8 mouse cellular contexts compared by ENCODE assay signal in genomic region chr11:78190041-78190440, GRCm38 (mm10). TPM values are rescaled to one million over a fixed set of nuclear protein-coding genes. Genes with fewer than 3 reads are reported as not detected.
DNase-seq lines count a peak whose midpoint lies in the region; ATAC-seq lines count a peak whose summit lies in the region.

No protein-coding gene starts in this region.

- peak overlapping the region; percentile 95; the same call in 1 of the 2 replicates for H3K27ac ChIP-seq in heart, embryonic 12.5 days (ENCODE audit: poor library complexity, severe bottlenecking)
- peak overlapping the region; percentile 96; the same call in 1 of the 2 replicates for H3K27ac ChIP-seq in forebrain, embryonic 11.5 days (ENCODE audit: low read depth, low read length)
- peak overlapping the region; percentile 99 for H3K27ac ChIP-seq in kidney, embryonic 15.5 days
- peak overlapping the region; percentile 93 for H3K27ac ChIP-seq in midbrain, embryonic 16.5 days (ENCODE audit: low read length)

- H3K9ac ChIP-seq in heart, embryonic 12.5 days: 0 out of 2 replicates have a peak overlapping the region, but pooled peaks have one; percentile 90
- peak overlapping the region; percentile 81; the same call in 1 of the 2 replicates for H3K9ac ChIP-seq in forebrain, embryonic 11.5 days (ENCODE audit: low read length)
- peak overlapping the region; percentile 94; the same call in 1 of the 2 replicates for H3K9ac ChIP-seq in kidney, embryonic 15.5 days
- H3K9ac ChIP-seq in midbrain, embryonic 16.5 days (ENCODE audit: low read depth, low read length): no peak overlapping the region; the same call in 1 of the 2 replicates

- DNase-seq in heart, adult 9 months (ENCODE audit: low spot score in 2 of 2): no peak
- no peak for DNase-seq in forebrain, embryonic 11.5 days (ENCODE audit: low spot score)
- no peak for DNase-seq in retina, embryonic 14.5 days (ENCODE audit: low spot score)
- DNase-seq in layer of hippocampus, adult 9-10 months (ENCODE audit: low spot score): no peak
- no peak for DNase-seq in cerebellum, adult 18-20 months

- peak overlapping the region; percentile 66 for H3K4me3 ChIP-seq in heart, embryonic 12.5 days
- H3K4me3 ChIP-seq in forebrain, embryonic 11.5 days (ENCODE audit: low read depth, low read length): peak overlapping the region; percentile 70; the same call in 1 of the 2 replicates
- peak overlapping the region; percentile 76 for H3K4me3 ChIP-seq in kidney, embryonic 15.5 days (replicated peaks)
- H3K4me3 ChIP-seq in midbrain, embryonic 16.5 days (ENCODE audit: low read depth, low read length): peak overlapping the region; percentile 80

- H3K9me3 ChIP-seq in heart, embryonic 12.5 days (replicated peaks): no peaks in the 10 kb centered on the region
- no peaks in the 10 kb centered on the region for H3K9me3 ChIP-seq in forebrain, embryonic 11.5 days (ENCODE audit: control insufficient read depth, low read length)
- no peaks in the 10 kb centered on the region for H3K9me3 ChIP-seq in kidney, embryonic 15.5 days (replicated peaks)
- H3K9me3 ChIP-seq in midbrain, embryonic 16.5 days (replicated peaks; ENCODE audit: control insufficient read depth, low read length, poor library complexity, severe bottlenecking): no peaks in the 10 kb centered on the region

- H3K4me2 ChIP-seq in heart, embryonic 12.5 days: peak overlapping the region; percentile 86
- H3K4me2 ChIP-seq in forebrain, embryonic 11.5 days (ENCODE audit: low read depth, low read length, severe bottlenecking): peak overlapping the region; percentile 66
- H3K4me2 ChIP-seq in kidney, embryonic 15.5 days: peak overlapping the region; percentile 72
- peak overlapping the region; percentile 74 for H3K4me2 ChIP-seq in midbrain, embryonic 16.5 days (ENCODE audit: low read length)

- no peaks in the 10 kb centered on the region for H3K27me3 ChIP-seq in heart, embryonic 12.5 days (replicated peaks)
- no peaks in the 10 kb centered on the region for H3K27me3 ChIP-seq in forebrain, embryonic 11.5 days (ENCODE audit: control insufficient read depth, insufficient read depth, low read length)
- no peaks in the 10 kb centered on the region for H3K27me3 ChIP-seq in kidney, embryonic 15.5 days
- H3K27me3 ChIP-seq in midbrain, embryonic 16.5 days (ENCODE audit: control insufficient read depth, insufficient read depth, low read depth, low read length): no peaks in the 10 kb centered on the region

- peaks cover 28% of the 10 kb centered on the region for H3K36me3 ChIP-seq in heart, embryonic 12.5 days
- peaks cover 5% of the 10 kb centered on the region for H3K36me3 ChIP-seq in forebrain, embryonic 11.5 days (ENCODE audit: control insufficient read depth, insufficient read depth, low read length)
- peaks cover 33% of the 10 kb centered on the region for H3K36me3 ChIP-seq in kidney, embryonic 15.5 days
- peaks cover 20% of the 10 kb centered on the region for H3K36me3 ChIP-seq in midbrain, embryonic 16.5 days (ENCODE audit: control insufficient read depth, insufficient read depth, low read length)

- no peak for ATAC-seq in heart, embryonic 12.5 days (ENCODE audit: insufficient number of reproducible peaks, low FRiP score)
- no peak for ATAC-seq in forebrain, embryonic 11.5 days (replicated peaks; ENCODE audit: low FRiP score)
- no peak for ATAC-seq in kidney, embryonic 15.5 days (replicated peaks; ENCODE audit: low FRiP score)
- ATAC-seq in midbrain, embryonic 16.5 days: no peak

- WGBS in heart, embryonic 12.5 days: 74% methylated on average over 6 of the region's 6 CpGs
- WGBS in forebrain, embryonic 11.5 days: 76% methylated on average over 6 of the region's 6 CpGs
- 50% methylated on average over 6 of the region's 6 CpGs for WGBS in kidney, embryonic 15.5 days
- WGBS in midbrain, embryonic 16.5 days: 75% methylated on average over 6 of the region's 6 CpGs

- peaks cover 19% of the 10 kb centered on the region for H3K4me1 ChIP-seq in heart, embryonic 12.5 days (replicated peaks)
- H3K4me1 ChIP-seq in forebrain, embryonic 11.5 days (replicated peaks; ENCODE audit: control insufficient read depth, insufficient read depth, low read length): peaks cover 13% of the 10 kb centered on the region; the same call in 1 of the 2 replicates
- H3K4me1 ChIP-seq in kidney, embryonic 15.5 days: peaks cover 30% of the 10 kb centered on the region
- peaks cover 17% of the 10 kb centered on the region for H3K4me1 ChIP-seq in midbrain, embryonic 16.5 days (ENCODE audit: control insufficient read depth, insufficient read depth, low read length)

RNA-seq across cellular contexts. Expression of gene Rab34, which starts 1.8 kb away (rescaled TPM):
- polyA plus RNA-seq in heart, embryonic 12.5 days (2016; fragmentation: Nextera tagmentation; extraction: Ambion mirVana): 53.3 and 54.6 TPM in 2 replicates
- polyA plus RNA-seq in forebrain, embryonic 11.5 days (2014; fragmentation: Nextera tagmentation; extraction: Ambion mirVana): 54.7 and 58.8 TPM in 2 replicates
- 113 and 132 TPM in 2 replicates for polyA plus RNA-seq in kidney, embryonic 15.5 days (2015; fragmentation: Nextera tagmentation; extraction: Ambion mirVana)
- polyA plus RNA-seq in midbrain, embryonic 16.5 days (2015; fragmentation: Nextera tagmentation; extraction: Ambion mirVana): 49.9 and 55.7 TPM in 2 replicates

RNA-seq across cellular contexts. Expression of gene Proca1, which starts 3.2 kb away (rescaled TPM):
- polyA plus RNA-seq in heart, embryonic 12.5 days (2016; fragmentation: Nextera tagmentation; extraction: Ambion mirVana): 3.1 and 3.2 TPM in 2 replicates
- polyA plus RNA-seq in forebrain, embryonic 11.5 days (2014; fragmentation: Nextera tagmentation; extraction: Ambion mirVana): 1.4 and 1.6 TPM in 2 replicates
- polyA plus RNA-seq in kidney, embryonic 15.5 days (2015; fragmentation: Nextera tagmentation; extraction: Ambion mirVana): 3.1 and 4.3 TPM in 2 replicates
- 2.3 and 2.6 TPM in 2 replicates for polyA plus RNA-seq in midbrain, embryonic 16.5 days (2015; fragmentation: Nextera tagmentation; extraction: Ambion mirVana)

RNA-seq across cellular contexts. Expression of gene Rpl23a, which starts 6.7 kb away (rescaled TPM):
- 847 and 859 TPM in 2 replicates for polyA plus RNA-seq in heart, embryonic 12.5 days (2016; fragmentation: Nextera tagmentation; extraction: Ambion mirVana)
- polyA plus RNA-seq in forebrain, embryonic 11.5 days (2014; fragmentation: Nextera tagmentation; extraction: Ambion mirVana): 1,094 and 1,161 TPM in 2 replicates
- 1,327 and 1,492 TPM in 2 replicates for polyA plus RNA-seq in kidney, embryonic 15.5 days (2015; fragmentation: Nextera tagmentation; extraction: Ambion mirVana)
- 698 and 713 TPM in 2 replicates for polyA plus RNA-seq in midbrain, embryonic 16.5 days (2015; fragmentation: Nextera tagmentation; extraction: Ambion mirVana)

RNA-seq across cellular contexts. Expression of gene Tlcd1, which starts 13.5 kb away (rescaled TPM):
- polyA plus RNA-seq in heart, embryonic 12.5 days (2016; fragmentation: Nextera tagmentation; extraction: Ambion mirVana): 11.7 and 14.2 TPM in 2 replicates
- polyA plus RNA-seq in forebrain, embryonic 11.5 days (2014; fragmentation: Nextera tagmentation; extraction: Ambion mirVana): 7.1 and 9.9 TPM in 2 replicates
- polyA plus RNA-seq in kidney, embryonic 15.5 days (2015; fragmentation: Nextera tagmentation; extraction: Ambion mirVana): 28.7 and 31.8 TPM in 2 replicates
- 7.4 and 10.1 TPM in 2 replicates for polyA plus RNA-seq in midbrain, embryonic 16.5 days (2015; fragmentation: Nextera tagmentation; extraction: Ambion mirVana)

RNA-seq across cellular contexts. Expression of gene Nek8, which starts 13.6 kb away (rescaled TPM):
- 12.1 and 16.5 TPM in 2 replicates for polyA plus RNA-seq in heart, embryonic 12.5 days (2016; fragmentation: Nextera tagmentation; extraction: Ambion mirVana)
- polyA plus RNA-seq in forebrain, embryonic 11.5 days (2014; fragmentation: Nextera tagmentation; extraction: Ambion mirVana): 7.6 and 9.6 TPM in 2 replicates
- 21.1 and 25.0 TPM in 2 replicates for polyA plus RNA-seq in kidney, embryonic 15.5 days (2015; fragmentation: Nextera tagmentation; extraction: Ambion mirVana)
- 4.8 and 6.6 TPM in 2 replicates for polyA plus RNA-seq in midbrain, embryonic 16.5 days (2015; fragmentation: Nextera tagmentation; extraction: Ambion mirVana)
